Mouse (Mus musculus): ENCODE data around the gene Smco2.

Gene Smco2

DNA sequence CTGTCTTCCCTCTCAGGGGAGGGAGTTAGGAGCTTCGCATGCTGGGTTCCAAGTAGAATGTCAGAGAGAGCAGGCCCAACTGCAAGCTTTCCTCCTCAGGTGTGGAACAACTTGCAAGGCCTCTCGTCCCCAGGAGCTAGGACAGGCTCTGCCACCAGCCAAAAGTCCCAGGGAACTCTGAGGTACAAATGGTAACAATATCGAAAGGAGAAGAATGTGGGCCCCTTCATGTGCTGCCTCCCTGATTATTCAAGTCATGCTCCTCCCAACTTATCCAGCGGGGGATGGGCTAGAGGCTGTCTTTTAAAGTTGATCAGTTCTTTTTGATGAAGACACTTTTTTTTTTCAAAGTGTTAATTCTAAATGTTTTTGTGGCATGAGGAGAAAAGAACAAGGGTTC is at the start of gene Smco2:
Gene Smco2 (plus strand): TSS at position 55 of the 400 bp plus-strand sequence.
- DNase-seq (ENCODE audit: low spot score in 2 of 2), result no peak

DNA sequence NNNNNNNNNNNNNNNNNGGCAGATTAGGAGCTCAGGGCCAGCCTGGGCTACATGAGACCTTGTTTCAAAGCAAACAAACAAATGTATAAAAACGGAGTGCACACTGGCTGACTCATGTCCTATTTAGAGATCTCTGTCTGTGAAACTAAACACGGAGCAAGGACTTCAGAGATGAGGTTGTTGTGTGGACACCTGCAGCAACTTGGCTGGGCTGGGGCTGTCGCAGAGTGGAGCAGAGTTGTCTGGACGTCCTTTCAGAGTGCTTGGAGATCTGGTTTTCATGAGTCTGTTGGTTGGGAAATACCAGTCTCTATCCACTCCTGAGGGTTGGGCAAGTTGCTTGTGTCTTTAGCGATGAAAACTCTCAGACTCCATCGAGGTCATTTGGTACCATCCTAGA is 39.9 kb upstream of the Smco2 start:
- no peak for DNase-seq (ENCODE audit: low spot score in 2 of 2)

GRCm38 (mm10) chr6:146813007-146813406 is 36.9 kb upstream of the Smco2 start:
- DNase-seq (ENCODE audit: low spot score in 2 of 2), result no peak

DNA sequence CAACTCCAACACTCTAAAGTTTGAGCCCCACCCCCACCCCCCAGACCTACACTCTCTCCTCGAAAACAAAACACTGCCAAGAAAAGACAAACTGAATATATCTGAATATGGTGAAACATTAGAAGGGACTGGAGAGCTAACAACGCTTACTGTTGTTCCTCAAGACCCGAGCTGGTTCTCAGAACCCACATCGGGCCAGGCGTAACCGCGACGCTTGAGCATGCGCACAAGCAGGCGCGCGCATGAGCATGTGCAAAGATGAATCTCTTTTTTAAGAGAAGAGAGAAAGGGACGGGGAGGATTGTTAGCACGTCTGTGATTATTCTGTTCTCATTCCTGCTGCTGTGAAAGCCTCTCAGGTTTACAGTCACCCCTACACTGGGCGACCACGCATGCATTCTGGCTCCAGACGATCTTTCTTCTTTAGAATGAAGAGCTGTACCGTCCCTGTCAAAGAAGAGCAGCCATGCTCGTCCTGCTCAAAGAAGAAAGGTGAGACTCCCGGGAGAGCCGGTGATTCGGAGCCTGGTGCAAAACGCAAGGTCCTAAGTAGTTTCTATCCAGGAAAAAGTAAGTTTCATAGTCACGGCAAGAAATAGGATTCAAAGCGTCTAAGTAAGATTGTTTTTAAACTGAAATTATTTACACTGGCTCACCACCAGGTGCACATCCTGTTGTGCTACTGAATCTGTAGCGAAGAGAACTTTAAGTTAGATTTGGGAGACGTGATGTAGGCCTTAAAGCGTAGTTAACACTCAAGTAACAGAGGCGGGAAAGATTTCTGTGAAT is 29.5 kb upstream of the Smco2 start:
- DNase-seq (ENCODE audit: low spot score in 2 of 2), result no peak

DNA sequence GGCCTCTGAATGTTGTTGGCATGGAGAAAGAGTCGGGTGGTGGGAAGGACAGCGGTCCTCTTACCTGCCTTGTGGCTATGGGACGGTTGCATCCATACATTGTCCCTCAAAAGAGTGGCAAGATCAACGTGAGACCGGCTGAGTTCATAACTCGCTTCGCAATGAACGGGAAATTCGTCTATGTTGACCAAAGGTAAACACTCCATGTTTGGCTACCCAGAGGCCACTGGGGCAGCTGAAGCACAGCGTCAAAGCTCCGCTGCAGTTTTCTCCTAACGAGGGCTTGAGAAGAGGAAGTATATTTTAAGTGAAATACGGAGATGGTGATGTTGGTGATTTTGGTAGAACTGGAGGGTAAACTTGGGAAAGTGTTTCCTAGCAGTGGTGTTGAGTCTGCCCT is 27.9 kb upstream of the Smco2 start:
- DNase-seq (ENCODE audit: low spot score in 2 of 2), result no peak

- peak; percentile 25 to 73 for DNase-seq (ENCODE audit: low spot score in 2 of 2)
Observed at GRCm38 (mm10) chr6:146824727-146825486, 25.0 kb upstream of the Smco2 start.

GRCm38 (mm10) chr6:146825487-146825773 is 24.5 kb upstream of the Smco2 start:
- no peak for DNase-seq (ENCODE audit: low spot score in 2 of 2)

- no peak for DNase-seq (ENCODE audit: low spot score in 2 of 2)
Observed at GRCm38 (mm10) chr6:146831320-146831719, 18.6 kb upstream of the Smco2 start.

- peak in 1 of 2 experiments; percentile 28 for DNase-seq (ENCODE audit: low spot score in 2 of 2)
Observed at GRCm38 (mm10) chr6:146833485-146834314, 16.2 kb upstream of the Smco2 start.

- DNase-seq (ENCODE audit: low spot score in 2 of 2), result no peak
Observed at GRCm38 (mm10) chr6:146834342-146834741, 15.6 kb upstream of the Smco2 start.

DNA sequence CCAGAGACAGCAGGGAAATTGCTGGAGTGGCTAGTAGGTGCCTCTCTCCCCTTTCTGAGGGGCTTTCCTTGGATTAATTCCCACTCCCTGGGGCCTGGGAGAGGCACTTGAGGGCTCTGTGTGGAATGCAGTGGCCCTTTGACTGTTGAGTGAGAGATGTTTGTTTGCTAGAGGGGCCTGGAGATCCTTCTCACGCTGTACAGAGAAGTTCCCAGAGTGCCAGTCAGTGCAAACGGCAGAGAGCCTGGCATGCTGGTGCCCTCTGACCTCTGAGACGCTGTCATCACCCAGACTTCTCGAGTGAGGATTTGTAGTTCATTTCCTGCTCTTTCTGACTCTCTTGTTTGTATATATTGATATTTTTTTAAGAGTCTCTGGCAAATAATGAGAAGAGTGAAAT is 14.1 kb upstream of the Smco2 start:
- DNase-seq (ENCODE audit: low spot score in 2 of 2), result no peak

DNA sequence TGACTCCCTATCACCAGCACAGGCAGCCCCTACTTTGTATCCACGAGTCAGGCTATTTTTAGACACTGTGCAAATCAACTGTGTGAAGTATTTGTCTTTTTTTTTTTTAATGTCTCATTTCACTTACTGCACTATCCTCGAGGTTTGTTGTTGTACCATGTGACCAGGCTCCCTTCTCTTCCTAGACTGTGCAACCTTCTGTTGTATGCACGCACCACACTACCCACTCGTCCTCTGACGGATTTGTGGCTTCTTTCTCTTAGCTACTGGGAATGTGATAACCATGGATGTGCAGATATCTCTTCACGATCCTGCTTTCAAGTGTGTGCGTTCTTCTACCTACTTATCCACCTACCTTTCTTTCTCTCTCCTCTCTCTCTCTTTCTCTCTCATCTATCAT is 12.6 kb upstream of the Smco2 start:
- DNase-seq (ENCODE audit: low spot score in 2 of 2), result no peak

DNA sequence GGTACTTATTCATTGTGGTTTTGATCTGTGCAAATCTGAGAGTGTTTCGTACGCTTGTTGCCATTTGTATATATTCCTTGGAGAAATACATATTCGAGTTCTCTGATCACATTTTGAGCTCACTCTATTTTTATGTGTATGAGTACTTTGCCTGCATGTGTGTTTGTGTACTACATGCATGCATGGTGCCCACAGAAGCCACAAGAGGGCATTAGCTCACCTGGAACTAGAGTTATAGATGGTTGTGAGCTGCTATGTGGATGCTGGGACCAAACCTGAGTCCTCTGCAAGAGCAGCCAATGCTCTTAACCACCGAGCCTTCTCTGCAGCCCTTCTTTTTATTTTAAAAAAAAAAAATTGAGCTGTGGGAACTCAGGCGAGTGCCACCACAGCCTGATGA is 11.5 kb upstream of the Smco2 start:
- DNase-seq (ENCODE audit: low spot score in 2 of 2), result no peak

- no peak for DNase-seq (ENCODE audit: low spot score in 2 of 2)
Observed at GRCm38 (mm10) chr6:146838863-146839262, 11.0 kb upstream of the Smco2 start.

DNA sequence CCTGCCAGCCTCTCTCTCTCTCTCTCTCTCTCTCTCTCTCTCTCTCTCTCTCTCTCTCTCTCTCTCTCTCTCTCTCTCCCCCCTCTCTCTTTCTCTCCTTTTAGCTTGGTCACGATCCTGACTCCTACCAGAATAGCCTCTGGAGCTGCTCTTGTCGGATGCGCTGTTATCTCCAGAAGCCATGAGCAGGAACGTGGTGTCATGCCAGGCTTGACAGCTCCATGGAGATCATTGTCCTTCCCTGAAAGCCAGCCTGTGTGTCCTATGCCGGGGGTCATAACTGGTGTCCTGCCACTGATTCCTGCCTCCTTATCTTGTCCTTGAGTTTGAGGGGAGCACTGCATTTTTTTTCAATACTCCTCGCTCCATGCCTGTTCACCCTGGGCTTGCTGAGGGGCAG is 5.0 kb upstream of the Smco2 start:
- DNase-seq (ENCODE audit: low spot score in 2 of 2), result no peak

DNA sequence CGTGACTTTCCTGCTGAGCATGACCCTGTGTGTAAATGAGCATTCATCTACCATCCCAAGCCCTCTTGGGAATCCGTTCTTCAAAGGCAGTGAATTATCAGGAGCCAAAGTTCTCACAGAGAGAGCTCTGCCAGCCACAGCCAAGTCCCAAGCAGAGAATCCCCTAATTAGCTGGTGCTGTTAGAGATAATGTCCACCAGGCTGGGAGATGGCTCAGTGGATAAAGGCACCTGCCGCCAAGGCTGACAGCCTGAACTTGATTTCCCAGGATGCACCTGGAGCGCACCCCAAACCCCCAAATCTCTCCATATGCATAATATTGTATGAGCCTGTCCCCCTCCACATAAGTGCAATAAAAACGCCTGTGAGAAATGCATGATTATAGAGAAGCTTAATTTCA is 4.6 kb upstream of the Smco2 start:
- no peak for DNase-seq (ENCODE audit: low spot score in 2 of 2)

DNA sequence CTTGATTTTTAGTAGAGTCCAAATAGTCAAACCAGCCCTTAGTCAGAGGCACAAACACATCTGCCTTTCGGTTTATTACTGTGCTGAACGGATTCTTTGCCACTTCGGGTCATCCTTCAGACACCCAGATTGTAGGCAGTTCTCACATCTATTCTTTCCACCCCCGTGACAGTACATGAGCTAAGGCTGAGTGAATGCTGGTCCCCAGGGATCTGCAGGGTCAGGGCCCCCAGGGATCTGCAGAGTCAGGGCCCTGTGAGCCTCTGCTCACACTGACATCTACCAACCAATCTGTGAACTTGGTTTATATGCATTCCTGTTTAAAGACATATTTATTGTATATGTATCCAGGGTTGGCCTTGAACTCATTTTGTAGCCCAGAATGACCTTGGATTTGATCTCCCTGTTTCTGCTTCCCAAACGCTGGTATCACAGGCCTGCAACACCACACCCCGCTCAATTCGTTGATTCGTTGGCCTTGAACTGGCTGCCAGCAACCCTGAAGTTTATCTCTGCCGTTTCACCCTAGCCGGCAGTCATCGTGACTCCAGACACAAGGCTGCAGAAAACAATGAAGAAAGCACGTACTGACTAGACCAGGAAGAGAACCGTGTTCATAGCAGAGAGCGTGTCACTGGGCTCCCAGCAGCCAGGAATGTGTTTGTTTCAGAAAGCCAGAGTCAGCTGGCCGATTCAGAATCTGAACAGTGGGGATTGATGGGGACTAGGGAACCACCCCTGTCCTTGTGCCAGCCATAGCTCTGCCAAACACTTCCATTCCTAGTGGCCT is 3.7 kb upstream of the Smco2 start:
- peak in 1 of 2 experiments; percentile 41 for DNase-seq (ENCODE audit: low spot score in 2 of 2)

DNA sequence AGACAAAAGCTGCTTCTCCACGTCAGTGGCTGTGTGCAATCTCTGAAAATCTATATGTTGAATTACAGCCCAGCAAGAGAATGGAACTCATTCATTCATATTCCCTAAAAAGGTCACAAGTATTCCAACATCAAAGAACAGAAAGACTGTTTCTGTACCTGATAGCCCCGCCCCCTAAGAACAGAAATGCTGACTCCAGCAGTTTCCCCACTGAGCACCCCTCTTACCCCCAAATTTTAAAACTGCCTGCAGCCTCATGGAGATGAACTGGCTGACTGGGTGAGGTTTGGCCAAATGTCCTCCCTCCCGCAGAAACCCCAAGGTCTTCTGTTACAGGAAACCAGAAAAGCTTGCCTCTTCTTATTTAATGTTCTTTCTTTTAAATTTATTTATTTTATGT is 2.5 kb upstream of the Smco2 start:
- DNase-seq (ENCODE audit: low spot score in 2 of 2), result no peak

- DNase-seq (ENCODE audit: low spot score in 2 of 2), result no peak
Observed at GRCm38 (mm10) chr6:146848281-146848680, 1.6 kb upstream of the Smco2 start.

GRCm38 (mm10) chr6:146851916-146852315 is 2.0 kb downstream of the Smco2 start:
- no peak for DNase-seq (ENCODE audit: low spot score in 2 of 2)

DNA sequence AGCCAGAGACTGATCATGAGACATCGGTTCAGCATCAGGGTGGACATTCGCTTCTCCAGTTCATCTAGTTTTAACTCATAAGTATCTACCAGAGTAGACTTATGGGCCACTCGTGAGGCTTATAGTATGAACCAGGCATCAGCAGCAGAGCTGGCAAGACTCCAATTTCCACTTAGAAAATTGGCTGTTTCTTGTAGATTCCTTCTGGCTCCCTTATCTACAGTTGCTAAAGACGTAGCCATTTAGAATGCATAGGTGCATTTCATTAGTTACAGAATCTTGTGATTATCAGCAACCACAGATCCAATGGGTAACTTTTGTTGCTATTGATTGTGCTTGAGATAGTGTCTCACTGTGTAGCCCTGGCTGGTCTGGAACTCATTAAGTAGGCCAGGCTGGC is 2.8 kb downstream of the Smco2 start:
- DNase-seq (ENCODE audit: low spot score in 2 of 2), result no peak

DNA sequence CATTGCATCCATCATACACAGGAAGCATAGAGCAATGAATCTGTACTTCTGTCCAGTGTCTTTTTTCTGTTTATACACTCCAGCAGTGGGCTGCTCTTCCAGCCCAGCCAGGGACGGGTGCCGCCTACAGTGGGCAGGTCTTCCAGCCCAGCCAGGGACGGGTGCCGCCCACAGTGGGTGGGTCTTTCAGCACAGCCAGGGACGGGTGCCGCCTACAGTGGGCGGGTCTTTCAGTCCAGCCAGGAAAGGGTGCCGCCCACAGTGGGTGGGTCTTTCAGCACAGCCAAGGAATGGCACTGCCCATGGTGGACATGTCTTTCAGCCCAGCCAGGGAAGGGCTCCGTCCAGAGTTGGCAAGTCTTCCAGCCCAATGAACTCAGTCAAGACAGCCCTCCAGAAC is 5.3 kb downstream of the Smco2 start:
- DNase-seq (ENCODE audit: low spot score in 2 of 2), result peak in 1 of 2 experiments; percentile 40

Data from spleen, postnatal 10 days (tissue).